Mouse (Mus musculus): Measurements from ENCODE around the gene Arhgap15. TPM values are rescaled to one million over a fixed set of nuclear protein-coding genes. Genes with fewer than 3 reads are reported as not detected.

Arhgap15 gene
- polyA plus RNA-seq, 1 experiment from 2014 or later, result 0.95 TPM

- Histone ChIP-seq H3K9ac (replicated peaks; ENCODE audit: low read depth, low read length) (no peak overlapping the region), H3K36me3 (ENCODE audit: control insufficient read depth, insufficient read depth) (no peaks in the 10 kb centered on the region), H3K9me3 (ENCODE audit: control insufficient read depth, low read length) (no peaks in the 10 kb centered on the region), H3K4me3 (replicated peaks; ENCODE audit: low read length) (no peak overlapping the region), H3K4me1 (replicated peaks; ENCODE audit: control insufficient read depth, insufficient read depth, low read length) (no peaks in the 10 kb centered on the region; the same call in 1 of the 2 replicates), H3K27me3 (replicated peaks; ENCODE audit: control insufficient read depth, insufficient read depth, low read length) (no peaks in the 10 kb centered on the region), H3K27ac (ENCODE audit: low read length) (no peak overlapping the region), H3K4me2 (ENCODE audit: low read length) (no peak overlapping the region)
- no peak for ATAC-seq
- 87% methylated on average over 5 of the region's 5 CpGs for WGBS
These were observed 398.9 kb downstream of the Arhgap15 start for GRCm38 (mm10) chr2:44147486-44147885.

DNA sequence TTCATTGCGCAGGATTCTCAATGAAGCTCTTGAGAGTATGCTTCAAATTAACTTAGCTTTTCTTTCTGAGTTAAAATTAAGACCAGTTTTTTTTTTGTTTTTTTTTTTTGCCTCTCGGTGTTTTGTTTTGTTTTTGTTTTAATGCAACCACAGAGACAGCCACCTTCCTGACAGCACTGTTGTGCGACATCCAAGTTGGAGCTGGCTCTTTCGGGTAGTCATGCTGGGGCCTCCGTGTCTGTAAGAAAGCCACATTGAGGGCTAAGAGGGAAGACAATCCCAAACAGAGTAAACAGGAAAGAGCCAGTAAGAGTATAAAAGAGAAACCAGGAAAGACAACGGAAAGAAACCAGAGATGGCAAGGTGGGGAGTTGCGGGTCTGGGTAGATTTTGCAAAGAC, 399.3 kb downstream of the Arhgap15 start:
- Histone ChIP-seq H3K36me3 (ENCODE audit: control insufficient read depth, insufficient read depth) (no peaks in the 10 kb centered on the region), H3K4me2 (ENCODE audit: low read length) (no peak overlapping the region), H3K9ac (replicated peaks; ENCODE audit: low read depth, low read length) (no peak overlapping the region), H3K27me3 (replicated peaks; ENCODE audit: control insufficient read depth, insufficient read depth, low read length) (no peaks in the 10 kb centered on the region), H3K9me3 (ENCODE audit: control insufficient read depth, low read length) (no peaks in the 10 kb centered on the region), H3K4me1 (replicated peaks; ENCODE audit: control insufficient read depth, insufficient read depth, low read length) (no peaks in the 10 kb centered on the region; the same call in 1 of the 2 replicates), H3K4me3 (replicated peaks; ENCODE audit: low read length) (no peak overlapping the region), H3K27ac (ENCODE audit: low read length) (no peak overlapping the region)
- 38% methylated on average over 7 of the region's 7 CpGs for WGBS
- ATAC-seq, result no peak

DNA sequence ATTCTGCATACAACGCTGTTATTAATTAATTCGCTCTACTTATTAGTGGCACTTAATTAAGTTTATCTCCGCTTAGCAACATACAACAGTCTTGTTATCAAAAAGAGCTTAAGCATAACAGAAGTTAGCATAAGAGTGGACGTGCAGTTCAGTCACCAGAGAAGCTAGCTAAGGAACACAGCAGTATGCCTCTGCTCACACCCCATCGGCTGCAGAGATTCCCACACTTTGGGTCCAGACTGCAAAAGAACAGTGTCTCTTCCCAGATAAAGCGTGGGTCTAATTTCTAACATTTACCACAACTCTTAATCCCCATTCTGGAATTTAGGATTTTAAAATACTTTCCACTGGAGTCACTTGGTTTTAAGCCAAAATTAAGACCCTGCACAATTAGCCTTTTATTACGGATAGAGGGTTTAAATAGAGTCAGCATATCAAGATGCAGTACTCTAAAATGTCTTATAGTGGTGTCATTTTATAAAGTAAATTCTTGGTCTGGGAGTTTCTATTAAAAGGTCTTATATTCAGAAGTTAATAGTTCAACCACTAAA, 400.0 kb downstream of the Arhgap15 start:
- no peak overlapping the region for H3K4me3 ChIP-seq (replicated peaks; ENCODE audit: low read length)
- WGBS, result 48% methylated on average over 7 of the region's 7 CpGs
- no peaks in the 10 kb centered on the region for H3K36me3 ChIP-seq (ENCODE audit: control insufficient read depth, insufficient read depth)
- no peak overlapping the region for H3K9ac ChIP-seq (replicated peaks; ENCODE audit: low read depth, low read length)
- H3K4me2 ChIP-seq (ENCODE audit: low read length), result no peak overlapping the region
- ATAC-seq, result no peak
- no peak overlapping the region for H3K27ac ChIP-seq (ENCODE audit: low read length)
- no peaks in the 10 kb centered on the region for H3K27me3 ChIP-seq (replicated peaks; ENCODE audit: control insufficient read depth, insufficient read depth, low read length)
- no peaks in the 10 kb centered on the region; the same call in 1 of the 2 replicates for H3K4me1 ChIP-seq (replicated peaks; ENCODE audit: control insufficient read depth, insufficient read depth, low read length)
- H3K9me3 ChIP-seq (ENCODE audit: control insufficient read depth, low read length), result no peaks in the 10 kb centered on the region

GRCm38 (mm10) chr2:44152301-44152700, 403.7 kb downstream of the Arhgap15 start:
- no peaks in the 10 kb centered on the region; the same call in 1 of the 2 replicates for H3K4me1 ChIP-seq (replicated peaks; ENCODE audit: control insufficient read depth, insufficient read depth, low read length)
- no peaks in the 10 kb centered on the region for H3K36me3 ChIP-seq (ENCODE audit: control insufficient read depth, insufficient read depth)
- no peak overlapping the region for H3K27ac ChIP-seq (ENCODE audit: low read length)
- no peak for ATAC-seq
- no peak overlapping the region for H3K4me2 ChIP-seq (ENCODE audit: low read length)
- H3K9me3 ChIP-seq (ENCODE audit: control insufficient read depth, low read length), result no peaks in the 10 kb centered on the region
- H3K9ac ChIP-seq (replicated peaks; ENCODE audit: low read depth, low read length), result no peak overlapping the region
- H3K4me3 ChIP-seq (replicated peaks; ENCODE audit: low read length), result no peak overlapping the region
- H3K27me3 ChIP-seq (replicated peaks; ENCODE audit: control insufficient read depth, insufficient read depth, low read length), result no peaks in the 10 kb centered on the region
- WGBS, result 87% methylated on average over 1 of the region's 1 CpGs

DNA sequence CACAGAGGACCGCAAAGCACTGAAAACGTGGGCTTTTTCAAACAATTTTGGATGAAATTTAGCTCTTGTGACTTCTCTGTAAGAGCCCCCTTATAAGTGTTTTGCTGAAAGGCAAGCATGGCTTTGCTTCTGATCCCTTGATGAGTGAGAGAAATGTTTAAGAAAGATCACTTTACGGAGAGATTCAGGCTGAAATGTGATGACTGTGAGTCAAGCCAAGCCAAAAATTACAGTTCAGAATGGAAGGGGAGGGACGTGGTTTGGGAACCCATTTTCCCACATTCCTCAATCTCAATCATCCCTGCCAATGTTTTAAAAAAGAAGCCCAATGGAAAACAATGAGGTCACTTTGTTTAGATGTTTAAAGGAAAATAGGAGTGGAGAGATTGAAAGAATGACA, 411.7 kb downstream of the Arhgap15 start:
- Histone ChIP-seq H3K4me2 (ENCODE audit: low read length) (no peak overlapping the region), H3K27ac (ENCODE audit: low read length) (no peak overlapping the region), H3K4me1 (replicated peaks; ENCODE audit: control insufficient read depth, insufficient read depth, low read length) (no peaks in the 10 kb centered on the region), H3K27me3 (replicated peaks; ENCODE audit: control insufficient read depth, insufficient read depth, low read length) (no peaks in the 10 kb centered on the region), H3K36me3 (ENCODE audit: control insufficient read depth, insufficient read depth) (no peaks in the 10 kb centered on the region), H3K9me3 (ENCODE audit: control insufficient read depth, low read length) (no peaks in the 10 kb centered on the region), H3K9ac (replicated peaks; ENCODE audit: low read depth, low read length) (no peak overlapping the region), H3K4me3 (replicated peaks; ENCODE audit: low read length) (no peak overlapping the region)
- no peak for ATAC-seq
- WGBS, result 58% methylated on average over 4 of the region's 4 CpGs

DNA sequence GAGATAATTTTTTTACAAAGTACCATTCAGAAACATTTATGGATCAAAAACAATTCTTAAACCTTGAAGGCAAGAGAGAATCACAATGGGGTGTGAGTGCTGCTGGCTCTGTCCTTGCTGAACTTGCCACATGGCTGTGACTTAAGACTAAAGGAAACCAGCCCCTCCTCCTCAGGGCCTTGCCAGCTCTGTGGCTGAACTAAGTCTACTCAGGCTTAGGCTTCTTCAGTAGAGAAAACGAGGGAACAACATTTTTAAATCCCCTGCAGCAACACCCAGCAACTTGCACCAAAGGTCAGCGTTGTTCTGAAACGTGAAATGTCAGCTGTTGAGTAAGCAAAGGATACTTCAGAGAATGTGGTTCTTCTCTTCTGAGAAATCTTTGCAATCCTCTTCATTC, 417.2 kb downstream of the Arhgap15 start:
- Histone ChIP-seq H3K36me3 (ENCODE audit: control insufficient read depth, insufficient read depth) (no peaks in the 10 kb centered on the region), H3K27ac (ENCODE audit: low read length) (no peak overlapping the region), H3K27me3 (replicated peaks; ENCODE audit: control insufficient read depth, insufficient read depth, low read length) (no peaks in the 10 kb centered on the region), H3K4me3 (replicated peaks; ENCODE audit: low read length) (no peak overlapping the region), H3K4me1 (replicated peaks; ENCODE audit: control insufficient read depth, insufficient read depth, low read length) (no peaks in the 10 kb centered on the region), H3K4me2 (ENCODE audit: low read length) (no peak overlapping the region), H3K9ac (replicated peaks; ENCODE audit: low read depth, low read length) (no peak overlapping the region), H3K9me3 (ENCODE audit: control insufficient read depth, low read length) (no peaks in the 10 kb centered on the region)
- no peak for ATAC-seq
- 59% methylated on average over 3 of the region's 3 CpGs for WGBS

DNA sequence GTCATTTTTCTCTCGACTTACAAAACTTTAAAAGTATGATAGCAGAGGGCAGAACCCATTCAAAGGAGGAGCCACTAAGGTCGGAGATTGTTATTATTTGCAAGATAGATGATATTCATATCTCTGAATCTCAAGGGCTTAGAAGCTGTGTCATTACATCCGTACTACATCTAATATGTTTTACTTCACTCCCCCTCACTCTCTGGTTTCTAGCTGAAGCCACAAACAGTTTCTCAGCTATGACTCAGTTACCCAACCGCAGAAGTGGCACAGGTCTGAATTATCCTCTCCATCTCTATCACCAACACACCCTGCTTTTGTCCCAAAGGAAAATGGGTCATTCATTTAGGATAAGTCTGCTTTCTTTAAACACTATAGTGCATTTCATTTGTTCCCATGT, 418.1 kb downstream of the Arhgap15 start:
- 92% methylated on average over 4 of the region's 4 CpGs for WGBS
- H3K4me1 ChIP-seq (replicated peaks; ENCODE audit: control insufficient read depth, insufficient read depth, low read length), result no peaks in the 10 kb centered on the region
- no peaks in the 10 kb centered on the region for H3K9me3 ChIP-seq (ENCODE audit: control insufficient read depth, low read length)
- no peak for ATAC-seq
- H3K36me3 ChIP-seq (ENCODE audit: control insufficient read depth, insufficient read depth), result no peaks in the 10 kb centered on the region
- no peak overlapping the region for H3K27ac ChIP-seq (ENCODE audit: low read length)
- H3K9ac ChIP-seq (replicated peaks; ENCODE audit: low read depth, low read length), result no peak overlapping the region
- no peaks in the 10 kb centered on the region for H3K27me3 ChIP-seq (replicated peaks; ENCODE audit: control insufficient read depth, insufficient read depth, low read length)
- no peak overlapping the region for H3K4me3 ChIP-seq (replicated peaks; ENCODE audit: low read length)
- no peak overlapping the region for H3K4me2 ChIP-seq (ENCODE audit: low read length)

- no peak overlapping the region for H3K9ac ChIP-seq (replicated peaks; ENCODE audit: low read depth, low read length)
- no peaks in the 10 kb centered on the region for H3K4me1 ChIP-seq (replicated peaks; ENCODE audit: control insufficient read depth, insufficient read depth, low read length)
- H3K36me3 ChIP-seq (ENCODE audit: control insufficient read depth, insufficient read depth), result no peaks in the 10 kb centered on the region
- ATAC-seq, result no peak
- H3K9me3 ChIP-seq (ENCODE audit: control insufficient read depth, low read length), result no peaks in the 10 kb centered on the region
- no peaks in the 10 kb centered on the region for H3K27me3 ChIP-seq (replicated peaks; ENCODE audit: control insufficient read depth, insufficient read depth, low read length)
- WGBS, result 72% methylated on average over 10 of the region's 10 CpGs
- H3K4me2 ChIP-seq (ENCODE audit: low read length), result no peak overlapping the region
- H3K27ac ChIP-seq (ENCODE audit: low read length), result no peak overlapping the region
- no peak overlapping the region for H3K4me3 ChIP-seq (replicated peaks; ENCODE audit: low read length)
These were observed 435.9 kb downstream of the Arhgap15 start for GRCm38 (mm10) chr2:44184476-44184875.

GRCm38 (mm10) chr2:44190749-44191148, 442.1 kb downstream of the Arhgap15 start:
- H3K4me2 ChIP-seq (ENCODE audit: low read length), result no peak overlapping the region
- no peak overlapping the region for H3K9ac ChIP-seq (replicated peaks; ENCODE audit: low read depth, low read length)
- no peak overlapping the region for H3K4me3 ChIP-seq (replicated peaks; ENCODE audit: low read length)
- 77% methylated on average over 9 of the region's 9 CpGs for WGBS
- no peaks in the 10 kb centered on the region for H3K4me1 ChIP-seq (replicated peaks; ENCODE audit: control insufficient read depth, insufficient read depth, low read length)
- H3K9me3 ChIP-seq (ENCODE audit: control insufficient read depth, low read length), result no peaks in the 10 kb centered on the region
- ATAC-seq, result no peak
- H3K27ac ChIP-seq (ENCODE audit: low read length), result no peak overlapping the region
- H3K36me3 ChIP-seq (ENCODE audit: control insufficient read depth, insufficient read depth), result no peaks in the 10 kb centered on the region
- no peaks in the 10 kb centered on the region for H3K27me3 ChIP-seq (replicated peaks; ENCODE audit: control insufficient read depth, insufficient read depth, low read length)

DNA sequence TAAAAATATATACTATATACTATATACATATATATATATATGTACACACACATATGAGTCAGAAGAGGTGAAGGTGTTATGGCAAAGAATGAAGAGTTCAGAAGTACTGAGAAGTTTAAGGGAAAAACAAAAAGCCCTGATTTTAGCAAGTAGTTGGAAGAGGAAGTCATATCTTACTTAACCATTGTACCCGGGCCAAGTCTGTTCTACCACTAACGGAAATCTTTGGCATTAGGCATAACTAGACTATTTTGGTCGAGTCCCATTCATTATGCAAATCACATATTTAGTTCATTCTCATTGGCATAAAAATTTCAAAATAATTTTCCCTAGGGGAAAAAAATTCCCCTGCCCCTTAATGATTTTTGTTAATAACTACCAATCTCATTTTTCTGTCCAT, 443.4 kb downstream of the Arhgap15 start:
- Histone ChIP-seq H3K9me3 (ENCODE audit: control insufficient read depth, low read length) (no peaks in the 10 kb centered on the region), H3K4me3 (replicated peaks; ENCODE audit: low read length) (no peak overlapping the region), H3K4me2 (ENCODE audit: low read length) (no peak overlapping the region), H3K36me3 (ENCODE audit: control insufficient read depth, insufficient read depth) (no peaks in the 10 kb centered on the region), H3K27ac (ENCODE audit: low read length) (no peak overlapping the region), H3K4me1 (replicated peaks; ENCODE audit: control insufficient read depth, insufficient read depth, low read length) (no peaks in the 10 kb centered on the region), H3K9ac (replicated peaks; ENCODE audit: low read depth, low read length) (no peak overlapping the region), H3K27me3 (replicated peaks; ENCODE audit: control insufficient read depth, insufficient read depth, low read length) (no peaks in the 10 kb centered on the region)
- no peak for ATAC-seq
- 69% methylated on average over 3 of the region's 3 CpGs for WGBS

All from forebrain, embryonic 16.5 days (tissue).